Mouse (Mus musculus) small intestine, adult 2 months (tissue): ENCODE data around the gene Pdzd7.

ENCODE experiments used
- CTCF ChIP-seq: fragments of 200-500 bp; IDR thresholded peaks from 2 replicates; pipeline ENCODE4 v1.5.1; 2012; ENCODE audit warnings: low read depth, mild to moderate bottlenecking, control low read depth, inconsistent platforms, low read length, moderate library complexity, mixed read lengths; ENCODE audit not compliant: insufficient replicate concordance, insufficient read length; ENCODE audit errors: extremely low read depth
- POLR2A ChIP-seq: fragments of 200-500 bp; IDR thresholded peaks from 2 replicates; pipeline ENCODE4 v1.6.1; 2012; ENCODE audit warnings: low read depth, mild to moderate bottlenecking, control low read depth, inconsistent platforms, low read length, moderate library complexity

- TF ChIP-seq CTCF (peak; percentile 11; the same call in 1 of the 2 replicates), POLR2A (no peak)
Observed at GRCm38 (mm10) chr19:45075323-45076035, 30.0 kb upstream of the Pdzd7 start.
